Mouse (Mus musculus) cerebellum, adult 2 months (tissue): ENCODE results near the gene Eif4g3. TPM values are rescaled to one million over a fixed set of nuclear protein-coding genes. Genes with fewer than 3 reads are reported as not detected.
"Not testable (repeated sequence)": the region's sequence is repeated elsewhere in the genome, so short reads cannot be mapped to it uniquely, and the experiment has no call there.

Source experiments
- DNase-seq, 2 experiments: peaks; one replicate each; pipeline ENCODE4 v3.0.0; 2021
- H3K27ac ChIP-seq: fragments of 200-500 bp; 2 replicates; pipeline ENCODE4 v1.5.1; 2012; ENCODE audit warnings: low read length, control low read depth, inconsistent platforms; ENCODE audit not compliant: insufficient read depth
- H3K27me3 ChIP-seq: fragments of 200-500 bp; 2 replicates; pipeline ENCODE4 v1.6.1; 2012; ENCODE audit warnings: inconsistent platforms, mild to moderate bottlenecking, low read length, moderate library complexity; ENCODE audit not compliant: control insufficient read depth, insufficient read depth
- H3K4me1 ChIP-seq: fragments of 200-500 bp; 2 replicates; pipeline ENCODE4 v1.6.1; 2011; ENCODE audit warnings: low read length; ENCODE audit not compliant: control insufficient read depth, insufficient read depth
- H3K4me3 ChIP-seq: fragments of 200-500 bp; replicated peaks from 2 replicates; pipeline ENCODE3; 2011; ENCODE audit warnings: mild to moderate bottlenecking, low read depth, low read length, control low read depth; ENCODE audit not compliant: insufficient read depth
- CTCF ChIP-seq: fragments of 200-500 bp; IDR thresholded peaks from 2 replicates; pipeline ENCODE4 v1.5.1; 2011; ENCODE audit warnings: low read depth, mild to moderate bottlenecking, control low read depth, low read length, moderate library complexity, borderline replicate concordance; ENCODE audit not compliant: insufficient read depth
- POLR2A ChIP-seq: fragments of 200-500 bp; IDR thresholded peaks from 2 replicates; pipeline ENCODE4 v1.6.1; 2011; ENCODE audit warnings: low read length, control low read depth, borderline replicate concordance; ENCODE audit not compliant: insufficient read depth
- WGBS: fragments of 180-500 bp; shearing (Covaris S2); methylation state at CpG from one replicate; pipeline ENCODE4 v1.1.7; 2018; 5-methylcytosine and 5-hydroxymethylcytosine counted together
- polyA plus RNA-seq: library from polyadenylated mRNA; depleted of rRNA; stranded (reverse); fragments of >200 nt; gene quantifications from 2 replicates; pipeline ENCODE4 v1.2.3, GENCODE M21; 2012

Gene Eif4g3
- polyA plus RNA-seq, 1 experiment = 156 TPM

- no peak overlapping the region for H3K27ac ChIP-seq
- 96% methylated on average over 9 of the region's 9 CpGs for WGBS
- TF ChIP-seq POLR2A = no peak
- no peak for TF ChIP-seq CTCF
Observed at GRCm38 (mm10) chr4:138051488-138051887, 58.7 kb downstream of the Eif4g3 start.

GRCm38 (mm10) chr4:138056658-138057057 lies 63.8 kb downstream of the Eif4g3 start:
- 47% methylated on average over 5 of the region's 5 CpGs for WGBS
- DNase-seq = no peak
- H3K4me1 ChIP-seq = peaks cover 8% of the 10 kb centered on the region
- TF ChIP-seq CTCF = no peak
- no peaks in the 10 kb centered on the region for H3K27me3 ChIP-seq
- H3K4me3 ChIP-seq = no peak overlapping the region
- no peak overlapping the region for H3K27ac ChIP-seq

More at GRCm38 (mm10) chr4:138051488-138051887, 58.7 kb downstream of the Eif4g3 start:
- Histone ChIP-seq H3K4me3 (no peak overlapping the region), H3K27me3 (no peaks in the 10 kb centered on the region), H3K4me1 (peaks cover 29% of the 10 kb centered on the region)
- DNase-seq = no peak

DNA sequence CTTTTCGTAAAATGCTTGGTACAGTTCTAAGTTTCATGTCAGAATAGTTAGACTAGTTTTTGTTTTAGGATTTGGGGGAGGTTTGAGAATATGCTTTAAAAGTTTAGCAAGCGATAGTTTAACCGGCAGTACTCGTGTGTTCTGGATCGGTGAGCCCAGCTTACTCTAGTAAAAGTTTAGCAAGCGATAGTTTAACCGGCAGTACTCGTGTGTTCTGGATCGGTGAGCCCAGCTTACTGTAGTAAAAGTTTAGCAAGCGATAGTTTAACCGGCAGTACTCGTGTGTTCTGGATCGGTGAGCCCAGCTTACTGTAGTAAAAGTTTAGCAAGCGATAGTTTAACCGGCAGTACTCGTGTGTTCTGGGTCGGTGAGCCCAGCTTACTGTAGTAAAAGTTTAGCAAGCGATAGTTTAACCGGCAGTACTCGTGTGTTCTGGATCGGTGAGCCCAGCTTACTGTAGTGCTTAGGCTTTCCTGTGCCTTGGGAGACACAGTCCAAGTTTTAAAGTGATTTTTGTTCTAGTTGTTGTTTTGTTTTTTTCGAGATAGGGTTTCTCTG lies 64.5 kb downstream of the Eif4g3 start:
- H3K4me1 ChIP-seq = peaks cover 11% of the 10 kb centered on the region
- not testable (repeated sequence) for H3K4me3 ChIP-seq, H3K27ac ChIP-seq, H3K27me3 ChIP-seq, DNase-seq
- 96% methylated on average over 22 of the region's 22 CpGs for WGBS

- TF ChIP-seq POLR2A = no peak
- TF ChIP-seq CTCF = no peak
- no peak for DNase-seq
- Histone ChIP-seq H3K4me3 (no peak overlapping the region), H3K4me1 (peaks cover 36% of the 10 kb centered on the region), H3K27me3 (no peaks in the 10 kb centered on the region), H3K27ac (no peak overlapping the region)
- 59% methylated on average over 4 of the region's 4 CpGs for WGBS
Observed at GRCm38 (mm10) chr4:138061161-138061560, 68.3 kb downstream of the Eif4g3 start.

GRCm38 (mm10) chr4:138063372-138064265 lies 70.8 kb downstream of the Eif4g3 start:
- H3K27ac ChIP-seq = peak overlapping the region; percentile 62
- no peak overlapping the region for H3K4me3 ChIP-seq
- 28% methylated on average over 7 of the region's 7 CpGs for WGBS
- no peaks in the 10 kb centered on the region for H3K27me3 ChIP-seq
- DNase-seq = peak; percentile 56 to 73
- H3K4me1 ChIP-seq = peaks cover 58% of the 10 kb centered on the region
- no peak for TF ChIP-seq POLR2A
- no peak for TF ChIP-seq CTCF

GRCm38 (mm10) chr4:138064882-138065592 lies 72.2 kb downstream of the Eif4g3 start:
- Histone ChIP-seq H3K4me1 (peaks cover 65% of the 10 kb centered on the region), H3K4me3 (no peak overlapping the region), H3K27ac (peak overlapping the region; percentile 69), H3K27me3 (no peaks in the 10 kb centered on the region)
- 49% methylated on average over 11 of the region's 11 CpGs for WGBS
- DNase-seq = peak in 1 of 2 experiments; percentile 39
- TF ChIP-seq POLR2A = no peak
- TF ChIP-seq CTCF = no peak

GRCm38 (mm10) chr4:138065593-138066169 lies 72.9 kb downstream of the Eif4g3 start:
- WGBS = 46% methylated on average over 4 of the region's 4 CpGs
- peak overlapping the region; percentile 69; the same call in 1 of the 2 replicates for H3K27ac ChIP-seq
- H3K27me3 ChIP-seq = no peaks in the 10 kb centered on the region
- H3K4me3 ChIP-seq = no peak overlapping the region
- TF ChIP-seq CTCF = no peak
- peak; percentile 59 to 80 for DNase-seq
- H3K4me1 ChIP-seq = peaks cover 68% of the 10 kb centered on the region

DNA sequence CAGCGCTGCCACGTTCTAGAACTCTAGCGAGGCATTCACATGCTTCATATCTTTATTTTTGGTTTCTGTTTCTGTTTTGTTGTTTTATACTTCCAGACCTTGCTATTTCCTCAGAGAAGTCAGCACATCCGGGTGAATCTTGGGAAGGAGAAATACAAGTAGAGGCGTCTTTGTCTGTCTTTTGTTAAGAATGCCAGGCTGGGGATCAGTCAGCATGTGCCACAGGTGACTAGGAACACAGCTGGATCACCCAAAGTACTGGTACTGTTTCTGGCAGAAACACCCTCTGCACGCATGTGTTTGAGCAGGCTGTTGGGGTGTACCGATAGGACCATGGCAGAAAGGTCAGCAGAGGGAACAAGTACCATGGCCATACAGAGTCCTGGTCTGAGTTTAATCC lies 73.6 kb downstream of the Eif4g3 start:
- Histone ChIP-seq H3K4me3 (no peak overlapping the region), H3K4me1 (peaks cover 70% of the 10 kb centered on the region), H3K27me3 (no peaks in the 10 kb centered on the region), H3K27ac (peak overlapping the region; percentile 69; the same call in 1 of the 2 replicates)
- 83% methylated on average over 7 of the region's 7 CpGs for WGBS
- TF ChIP-seq CTCF (no peak), POLR2A (no peak)
- no peak for DNase-seq
